Mouse (Mus musculus) liver, embryonic 16.5 days (tissue): ENCODE data around the gene Dync1li1. TPM values are rescaled to one million over a fixed set of nuclear protein-coding genes. Genes with fewer than 3 reads are reported as not detected.
A peak's percentile ranks its signal among the peaks of the same experiment; 100 is the strongest.
"Not testable (repeated sequence)": the region's sequence is repeated elsewhere in the genome, so short reads cannot be mapped to it uniquely, and the experiment has no call there.

Experiments used
- ATAC-seq: fragments of 200-750 bp; cut with Nextera tagmentation; 2 replicates; pipeline ENCODE4 v1.8.0; 2017; ENCODE audit warnings: low read depth, mild to moderate bottlenecking, moderate number of reproducible peaks, moderate library complexity
- H3K27ac ChIP-seq: fragments of 300-500 bp; sonication (generic); 2 replicates; pipeline ENCODE4 v1.5.1; 2014; ENCODE audit warnings: mild to moderate bottlenecking, low read length
- H3K27me3 ChIP-seq: fragments of 300-500 bp; sonication (generic); 2 replicates; pipeline ENCODE4 v1.6.1; 2014; ENCODE audit warnings: low read depth, low read length, mixed read lengths; ENCODE audit not compliant: control insufficient read depth, insufficient read depth
- H3K36me3 ChIP-seq: fragments of 300-500 bp; sonication (generic); 2 replicates; pipeline ENCODE4 v1.6.1; 2014; ENCODE audit warnings: mild to moderate bottlenecking; ENCODE audit not compliant: control insufficient read depth, insufficient read depth
- H3K4me1 ChIP-seq: fragments of 300-500 bp; sonication (generic); 2 replicates; pipeline ENCODE4 v1.6.1; 2014; ENCODE audit warnings: low read depth, low read length, mixed read lengths; ENCODE audit not compliant: control insufficient read depth
- H3K4me2 ChIP-seq: fragments of 300-500 bp; sonication (generic); 2 replicates; pipeline ENCODE4 v1.6.1; 2014; ENCODE audit warnings: low read depth, low read length, mixed read lengths
- H3K4me3 ChIP-seq: fragments of 300-500 bp; sonication (generic); 2 replicates; pipeline ENCODE4 v1.5.1; 2014; ENCODE audit warnings: low read depth, mild to moderate bottlenecking, low read length
- H3K9ac ChIP-seq: fragments of 300-500 bp; sonication (generic); 2 replicates; pipeline ENCODE4 v1.6.1; 2014; ENCODE audit warnings: low read depth, low read length
- H3K9me3 ChIP-seq: fragments of 300-500 bp; sonication (generic); replicated peaks from 2 replicates; pipeline ENCODE4 v1.6.1; 2016; ENCODE audit warnings: low read length; ENCODE audit not compliant: control insufficient read depth
- WGBS: fragments of 180-500 bp; shearing (Covaris S2); extraction: QIAGEN DNeasy Blood & Tissue Kit; methylation state at CpG from one replicate; pipeline ENCODE4 v1.1.7; 2014; ENCODE audit not compliant: insufficient replicate concordance; 5-methylcytosine and 5-hydroxymethylcytosine counted together
- polyA plus RNA-seq: library from polyadenylated mRNA; unstranded; fragments of >200 nt; fragmentation: Nextera tagmentation; extraction: Ambion mirVana; gene quantifications from 2 replicates; pipeline ENCODE4 v1.2.1, GENCODE M21; 2015

Dync1li1 gene
- polyA plus RNA-seq, 1 experiment from 2014 or later = 19.3 TPM

- H3K4me3 ChIP-seq = no peak overlapping the region
- no peaks in the 10 kb centered on the region for H3K9me3 ChIP-seq
- no peak overlapping the region for H3K9ac ChIP-seq
- no peaks in the 10 kb centered on the region for H3K27me3 ChIP-seq
- 75% methylated on average over 2 of the region's 2 CpGs for WGBS
- H3K36me3 ChIP-seq = peaks cover 4% of the 10 kb centered on the region
- no peak overlapping the region for H3K4me2 ChIP-seq
- H3K27ac ChIP-seq = no peak overlapping the region
- peaks cover 5% of the 10 kb centered on the region; the same call in 1 of the 2 replicates for H3K4me1 ChIP-seq
- no peak for ATAC-seq
Observed at GRCm38 (mm10) chr9:114701031-114701430, 12.4 kb downstream of the Dync1li1 start.

- Histone ChIP-seq H3K27me3 (no peaks in the 10 kb centered on the region), H3K9ac (no peak overlapping the region), H3K27ac (no peak overlapping the region), H3K4me3 (no peak overlapping the region), H3K4me1 (peaks cover 5% of the 10 kb centered on the region; the same call in 1 of the 2 replicates), H3K36me3 (peaks cover 4% of the 10 kb centered on the region), H3K4me2 (no peak overlapping the region), H3K9me3 (no peaks in the 10 kb centered on the region)
- 69% methylated on average over 4 of the region's 4 CpGs for WGBS
- ATAC-seq = no peak
Observed at GRCm38 (mm10) chr9:114701921-114702320, 13.3 kb downstream of the Dync1li1 start.

- Histone ChIP-seq H3K27ac (no peak overlapping the region), H3K4me2 (no peak overlapping the region), H3K9ac (no peak overlapping the region), H3K27me3 (no peaks in the 10 kb centered on the region), H3K4me1 (no peaks in the 10 kb centered on the region), H3K9me3 (no peaks in the 10 kb centered on the region), H3K36me3 (peaks cover 10% of the 10 kb centered on the region), H3K4me3 (no peak overlapping the region)
- no peak for ATAC-seq
- 87% methylated on average over 4 of the region's 4 CpGs for WGBS
Observed at GRCm38 (mm10) chr9:114707805-114708204, 19.2 kb downstream of the Dync1li1 start.

- H3K36me3 ChIP-seq = peaks cover 22% of the 10 kb centered on the region
- 59% methylated on average over 7 of the region's 7 CpGs for WGBS
- H3K4me1 ChIP-seq = no peaks in the 10 kb centered on the region
- H3K9me3 ChIP-seq = no peaks in the 10 kb centered on the region
- no peaks in the 10 kb centered on the region for H3K27me3 ChIP-seq
- H3K9ac ChIP-seq = no peak overlapping the region
- no peak overlapping the region for H3K27ac ChIP-seq
- no peak for ATAC-seq
- no peak overlapping the region for H3K4me2 ChIP-seq
- H3K4me3 ChIP-seq = no peak overlapping the region
Observed at GRCm38 (mm10) chr9:114710345-114710744, 21.8 kb downstream of the Dync1li1 start.

- peaks cover 20% of the 10 kb centered on the region for H3K36me3 ChIP-seq
- no peaks in the 10 kb centered on the region for H3K9me3 ChIP-seq
- H3K4me2 ChIP-seq = no peak overlapping the region
- no peak overlapping the region for H3K27ac ChIP-seq
- 85% methylated on average over 7 of the region's 7 CpGs for WGBS
- no peak overlapping the region for H3K9ac ChIP-seq
- no peaks in the 10 kb centered on the region for H3K4me1 ChIP-seq
- no peak overlapping the region for H3K4me3 ChIP-seq
- no peak for ATAC-seq
- no peaks in the 10 kb centered on the region for H3K27me3 ChIP-seq
Observed at GRCm38 (mm10) chr9:114713481-114713880, 24.9 kb downstream of the Dync1li1 start.

GRCm38 (mm10) chr9:114716677-114717331 is 28.2 kb downstream of the Dync1li1 start:
- no peaks in the 10 kb centered on the region for H3K27me3 ChIP-seq
- H3K4me2 ChIP-seq = no peak overlapping the region
- peaks cover 27% of the 10 kb centered on the region for H3K36me3 ChIP-seq
- H3K4me1 ChIP-seq = no peaks in the 10 kb centered on the region
- WGBS = 79% methylated on average over 18 of the region's 18 CpGs
- H3K9ac ChIP-seq = no peak overlapping the region
- peak; percentile 50; the same call in 1 of the 2 replicates for ATAC-seq
- H3K9me3 ChIP-seq = no peaks in the 10 kb centered on the region
- H3K4me3 ChIP-seq = no peak overlapping the region
- no peak overlapping the region for H3K27ac ChIP-seq

GRCm38 (mm10) chr9:114727315-114727714 is 38.7 kb downstream of the Dync1li1 start:
- Histone ChIP-seq H3K4me2 (no peak overlapping the region), H3K27ac (no peak overlapping the region), H3K27me3 (no peaks in the 10 kb centered on the region), H3K36me3 (peaks cover 12% of the 10 kb centered on the region), H3K9me3 (no peaks in the 10 kb centered on the region), H3K4me3 (no peak overlapping the region), H3K9ac (no peak overlapping the region), H3K4me1 (peaks cover 22% of the 10 kb centered on the region)
- WGBS = 3% methylated on average over 3 of the region's 3 CpGs
- no peak for ATAC-seq

- not testable (repeated sequence) for H3K4me2 ChIP-seq, H3K9ac ChIP-seq, H3K27me3 ChIP-seq, H3K4me3 ChIP-seq, H3K27ac ChIP-seq, H3K36me3 ChIP-seq, H3K9me3 ChIP-seq, ATAC-seq
- peaks cover 33% of the 10 kb centered on the region for H3K4me1 ChIP-seq
- WGBS = 10% methylated on average over 2 of the region's 2 CpGs
Observed at GRCm38 (mm10) chr9:114728432-114728831, 39.8 kb downstream of the Dync1li1 start.

GRCm38 (mm10) chr9:114729911-114730805 is 41.6 kb downstream of the Dync1li1 start:
- Histone ChIP-seq H3K9ac (peak overlapping the region; percentile 42), H3K4me1 (peaks cover 43% of the 10 kb centered on the region), H3K9me3 (no peaks in the 10 kb centered on the region), H3K36me3 (0 out of 2 replicates have a peak, but pooled peaks cover 2% of the 10 kb centered on the region), H3K4me2 (peak overlapping the region; percentile 88), H3K4me3 (peak overlapping the region; percentile 81), H3K27me3 (no peaks in the 10 kb centered on the region), H3K27ac (0 out of 2 replicates have a peak overlapping the region, but pooled peaks have one; percentile 6)
- WGBS = 18% methylated on average over 26 of the region's 30 CpGs
- ATAC-seq = no peak
